18 mouse cellular contexts compared by ENCODE assay signal in genomic region chr10:80775731-80776130, GRCm38 (mm10). TPM values are rescaled to one million over a fixed set of nuclear protein-coding genes. Genes with fewer than 3 reads are reported as not detected.
A peak's percentile ranks its signal among the peaks of the same experiment; 100 is the strongest.
DNase-seq lines count a peak whose midpoint lies in the region; ATAC-seq lines count a peak whose summit lies in the region.
"Had no signal": no experiment of that assay in that cellular context is flagged by ENCODE, and none has a peak within 500 bp of the region (broad histone marks: within the 10 kb centered on the region; RNA-seq: fewer than 3 reads in every experiment).

No protein-coding gene starts in this region.

- intact Hi-C loops in heart, postnatal 36 days (cut with DNase I), result no loop called here

- no peaks in the 10 kb centered on the region for H3K9me3 ChIP-seq in heart, embryonic 11.5 days (replicated peaks; ENCODE audit: control insufficient read depth, low read length)
- no peaks in the 10 kb centered on the region for H3K9me3 ChIP-seq in forebrain, embryonic 11.5 days (ENCODE audit: control insufficient read depth, low read length)
- H3K9me3 ChIP-seq: midbrain, embryonic 12.5 days had no signal

- peak overlapping the region; percentile 41; the same call in 1 of the 2 replicates for H3K27ac ChIP-seq in heart, embryonic 11.5 days (ENCODE audit: low read depth, low read length)
- H3K27ac ChIP-seq in forebrain, embryonic 11.5 days (ENCODE audit: low read depth, low read length), result no peak overlapping the region
- H3K27ac ChIP-seq: midbrain, embryonic 12.5 days had no signal

- no peak overlapping the region for H3K4me2 ChIP-seq in heart, embryonic 11.5 days
- no peak overlapping the region for H3K4me2 ChIP-seq in forebrain, embryonic 11.5 days (ENCODE audit: low read depth, low read length, severe bottlenecking)
- H3K4me2 ChIP-seq: midbrain, embryonic 12.5 days had no signal

- peaks cover 47% of the 10 kb centered on the region for H3K36me3 ChIP-seq in heart, embryonic 11.5 days (ENCODE audit: control insufficient read depth, insufficient read depth, low read length)
- peaks cover 11% of the 10 kb centered on the region; the same call in 1 of the 2 replicates for H3K36me3 ChIP-seq in forebrain, embryonic 11.5 days (ENCODE audit: control insufficient read depth, insufficient read depth, low read length)

- peaks cover 39% of the 10 kb centered on the region for H3K4me1 ChIP-seq in heart, embryonic 11.5 days (ENCODE audit: control insufficient read depth, insufficient read depth, low read length)
- H3K4me1 ChIP-seq in forebrain, embryonic 11.5 days (replicated peaks; ENCODE audit: control insufficient read depth, insufficient read depth, low read length), result no peaks in the 10 kb centered on the region
- H3K4me1 ChIP-seq: midbrain, embryonic 12.5 days had no signal

- 76% methylated on average over 4 of the region's 4 CpGs for WGBS in heart, embryonic 11.5 days (ENCODE audit: insufficient replicate concordance)
- WGBS in forebrain, embryonic 11.5 days, result 87% methylated on average over 4 of the region's 4 CpGs

- DNase-seq in heart, postnatal 36 days, result no peak
- peak; percentile 48 for DNase-seq in MN1 (ENCODE audit: low spot score)
- peak; percentile 89 for DNase-seq in cerebellum, adult 11-12 months
- DNase-seq in cerebellum, postnatal 36 days, result peak; percentile 79 to 80
- no peak for DNase-seq in natural killer cell, adult 2 months (ENCODE audit: low spot score in 2 of 2)
- no peak for DNase-seq in forebrain, embryonic 11.5 days (ENCODE audit: low spot score)
- DNase-seq: adrenal gland, postnatal 10 days; embryo, embryonic 11 days; forebrain, postnatal 0 days; liver, postnatal 0 days; lung, postnatal 4 days; spleen, adult 18-20 months had no signal

- H3K27me3 ChIP-seq in heart, embryonic 11.5 days (ENCODE audit: control insufficient read depth, insufficient read depth, low read length), result no peaks in the 10 kb centered on the region
- no peaks in the 10 kb centered on the region; the same call in 1 of the 2 replicates for H3K27me3 ChIP-seq in forebrain, embryonic 11.5 days (ENCODE audit: control insufficient read depth, insufficient read depth, low read length)
- H3K27me3 ChIP-seq: midbrain, embryonic 12.5 days had no signal

- no peak for ATAC-seq in heart, embryonic 11.5 days (replicated peaks; ENCODE audit: insufficient number of reproducible peaks, low FRiP score, low TSS enrichment)
- no peak for ATAC-seq in forebrain, embryonic 11.5 days (replicated peaks; ENCODE audit: low FRiP score)
- ATAC-seq: forebrain, postnatal 0 days; liver, postnatal 0 days had no signal

- peak overlapping the region; percentile 31; the same call in 1 of the 2 replicates for H3K9ac ChIP-seq in heart, embryonic 11.5 days (ENCODE audit: low read depth, low read length)
- H3K9ac ChIP-seq in forebrain, embryonic 11.5 days (ENCODE audit: low read length), result no peak overlapping the region
- H3K9ac ChIP-seq: forebrain, postnatal 0 days; liver, postnatal 0 days; midbrain, embryonic 12.5 days had no signal

- H3K4me3 ChIP-seq in heart, embryonic 11.5 days (ENCODE audit: low read depth, low read length), result no peak overlapping the region
- no peak overlapping the region for H3K4me3 ChIP-seq in forebrain, embryonic 11.5 days (ENCODE audit: low read depth, low read length)
- H3K4me3 ChIP-seq: erythroblast, embryonic 14.5 days; left cerebral cortex, adult 2 months; midbrain, embryonic 12.5 days; myocyte had no signal

RNA-seq across cellular contexts. Expression of gene Dot1l, which starts 20.7 kb away (rescaled TPM):
- 23.1 and 27.3 TPM in 2 replicates for polyA plus RNA-seq in heart, embryonic 11.5 days (2014; fragmentation: Nextera tagmentation; extraction: Ambion mirVana)
- total RNA-seq in heart, postnatal 36 days (2021), result 10 to 100 TPM; 22.5 to 27.0 TPM
- 34.5 and 34.9 TPM in 2 replicates for polyA plus RNA-seq in forebrain, embryonic 11.5 days (2014; fragmentation: Nextera tagmentation; extraction: Ambion mirVana)

RNA-seq across cellular contexts. Expression of gene Sf3a2, which starts 22.3 kb away (rescaled TPM):
- polyA plus RNA-seq in heart, embryonic 11.5 days (2014; fragmentation: Nextera tagmentation; extraction: Ambion mirVana), result 68.6 and 68.7 TPM in 2 replicates
- total RNA-seq in heart, postnatal 36 days (2021), result 10 to 100 TPM; 29.5 to 29.7 TPM
- 116 and 119 TPM in 2 replicates for polyA plus RNA-seq in forebrain, embryonic 11.5 days (2014; fragmentation: Nextera tagmentation; extraction: Ambion mirVana)

RNA-seq across cellular contexts. Expression of gene Plekhj1, which starts 22.7 kb away (rescaled TPM):
- polyA plus RNA-seq in heart, embryonic 11.5 days (2014; fragmentation: Nextera tagmentation; extraction: Ambion mirVana), result 89.0 and 97.7 TPM in 2 replicates
- 10 to 100 TPM; 29.3 to 31.3 TPM for total RNA-seq in heart, postnatal 36 days (2021)
- 160 and 163 TPM in 2 replicates for polyA plus RNA-seq in forebrain, embryonic 11.5 days (2014; fragmentation: Nextera tagmentation; extraction: Ambion mirVana)

RNA-seq across cellular contexts. Expression of gene Amh, which starts 29.3 kb away (rescaled TPM):
- 0.11 TPM in 1 of 2 replicates, not detected in the other for polyA plus RNA-seq in heart, embryonic 11.5 days (2014; fragmentation: Nextera tagmentation; extraction: Ambion mirVana)
- under 1 TPM; 0.22 to 0.53 TPM for total RNA-seq in heart, postnatal 36 days (2021)
- polyA plus RNA-seq in forebrain, embryonic 11.5 days (2014; fragmentation: Nextera tagmentation; extraction: Ambion mirVana), result 0.15 and 0.16 TPM in 2 replicates
- polyA plus RNA-seq: forebrain, postnatal 0 days; hindbrain, embryonic 11.5 days had no signal

RNA-seq across cellular contexts. Expression of gene Ap3d1, which starts 33.7 kb away (rescaled TPM):
- polyA plus RNA-seq in heart, embryonic 11.5 days (2014; fragmentation: Nextera tagmentation; extraction: Ambion mirVana), result 51.5 and 59.3 TPM in 2 replicates
- total RNA-seq in heart, postnatal 36 days (2021), result 10 to 100 TPM; 35.1 to 43.5 TPM
- polyA plus RNA-seq in forebrain, embryonic 11.5 days (2014; fragmentation: Nextera tagmentation; extraction: Ambion mirVana), result 84.2 and 86.3 TPM in 2 replicates

Comparison
In these comparisons a context has a peak if more than half of its experiments do, and no peak if none do; other contexts are left out.
1. DNase-seq: peak in MN1 (single experiment), cerebellum, adult 11-12 months (single experiment) and cerebellum, postnatal 36 days (2 of 2); none in heart, postnatal 36 days (0 of 2), natural killer cell, adult 2 months (0 of 2) and forebrain, embryonic 11.5 days (single experiment).